Comparison of ENCODE assay signal across 11 mouse cellular contexts in the genomic region with DNA sequence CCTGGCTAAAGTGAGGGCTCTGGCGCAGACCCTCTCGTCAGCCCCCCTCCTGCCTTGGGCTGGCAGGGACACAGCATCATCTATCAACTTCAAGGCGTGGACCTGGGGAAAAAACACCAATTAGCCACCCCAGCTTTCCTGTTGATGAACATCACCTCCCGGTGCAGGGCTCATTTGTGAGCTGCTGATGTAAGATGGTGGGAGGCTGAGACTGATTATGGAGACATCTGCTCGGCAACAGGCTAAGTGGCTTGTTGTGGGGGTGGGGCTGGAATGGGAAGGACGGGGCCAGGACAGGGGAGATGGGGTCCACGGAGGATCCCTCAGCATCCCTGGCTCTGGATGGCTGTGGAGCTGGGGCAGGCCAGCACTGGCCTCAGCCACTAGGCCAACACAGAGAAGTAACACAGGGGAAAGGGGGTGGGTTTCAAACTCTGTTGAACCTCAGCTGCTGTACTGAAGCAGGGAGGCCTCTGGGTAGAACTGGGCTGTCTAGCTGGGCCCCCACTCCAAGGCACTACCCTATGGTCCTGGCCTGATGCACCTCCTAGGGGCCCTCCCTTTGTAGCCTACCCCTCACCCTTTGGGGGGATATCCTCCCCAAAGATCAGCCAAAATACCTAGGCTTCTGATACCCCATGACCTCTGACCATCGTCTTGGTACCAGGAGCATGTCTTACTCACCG. TPM values are rescaled to one million over a fixed set of nuclear protein-coding genes. Genes with fewer than 3 reads are reported as not detected.
DNase-seq lines count a peak whose midpoint lies in the region; ATAC-seq and TF ChIP-seq lines count a peak whose summit lies in the region.
"Had no signal": no experiment of that assay in that cellular context is flagged by ENCODE, and none has a peak within 500 bp of the region (broad histone marks: within the 10 kb centered on the region; RNA-seq: fewer than 3 reads in every experiment).

No protein-coding gene starts in this region.

- DNase-seq in midbrain, postnatal 0 days (ENCODE audit: low spot score): no peak
- no peak for DNase-seq in midbrain, embryonic 11.5 days (ENCODE audit: low spot score, missing footprints)
- DNase-seq in right cerebral cortex, postnatal 10 days (ENCODE audit: low spot score in 2 of 2): no peak
- no peak for DNase-seq in lung, postnatal 36 days
- DNase-seq: heart, adult 11 months; right cerebral cortex, postnatal 4 days had no signal

- H3K27me3 ChIP-seq in heart, embryonic 16.5 days (ENCODE audit: control insufficient read depth, insufficient read depth, low read length): 0 out of 2 replicates have a peak, but pooled peaks cover 2% of the 10 kb centered on the region
- peaks cover 4% of the 10 kb centered on the region for H3K27me3 ChIP-seq in heart, embryonic 12.5 days (replicated peaks)
- no peaks in the 10 kb centered on the region for H3K27me3 ChIP-seq in midbrain, postnatal 0 days (ENCODE audit: insufficient read depth, low read length)
- no peaks in the 10 kb centered on the region for H3K27me3 ChIP-seq in midbrain, embryonic 11.5 days (ENCODE audit: control insufficient read depth, insufficient read depth, low read length)
- no peaks in the 10 kb centered on the region for H3K27me3 ChIP-seq in hindbrain, embryonic 16.5 days (replicated peaks; ENCODE audit: control insufficient read depth, insufficient read depth, low read length)
- H3K27me3 ChIP-seq in stomach, embryonic 16.5 days (ENCODE audit: control insufficient read depth, insufficient read depth, low read length): no peaks in the 10 kb centered on the region

- no peaks in the 10 kb centered on the region for H3K9me3 ChIP-seq in heart, embryonic 16.5 days (replicated peaks; ENCODE audit: control insufficient read depth, low read length)
- H3K9me3 ChIP-seq in heart, embryonic 12.5 days (replicated peaks): no peaks in the 10 kb centered on the region
- no peaks in the 10 kb centered on the region for H3K9me3 ChIP-seq in midbrain, postnatal 0 days (ENCODE audit: low read length)
- no peaks in the 10 kb centered on the region for H3K9me3 ChIP-seq in midbrain, embryonic 11.5 days (ENCODE audit: control insufficient read depth, low read length)
- no peaks in the 10 kb centered on the region for H3K9me3 ChIP-seq in hindbrain, embryonic 16.5 days (ENCODE audit: control insufficient read depth, low read length)
- no peaks in the 10 kb centered on the region for H3K9me3 ChIP-seq in stomach, embryonic 16.5 days (replicated peaks; ENCODE audit: control insufficient read depth, low read length)

- peaks cover 28% of the 10 kb centered on the region for H3K36me3 ChIP-seq in heart, embryonic 16.5 days (ENCODE audit: control insufficient read depth, insufficient read depth)
- peaks cover 32% of the 10 kb centered on the region for H3K36me3 ChIP-seq in heart, embryonic 12.5 days
- peaks cover 26% of the 10 kb centered on the region for H3K36me3 ChIP-seq in midbrain, postnatal 0 days (ENCODE audit: insufficient read depth, low read length)
- peaks cover 13% of the 10 kb centered on the region for H3K36me3 ChIP-seq in midbrain, embryonic 11.5 days (ENCODE audit: control insufficient read depth, insufficient read depth, low read length)
- H3K36me3 ChIP-seq in hindbrain, embryonic 16.5 days (ENCODE audit: control insufficient read depth, insufficient read depth, low read length): peaks cover 19% of the 10 kb centered on the region
- peaks cover 20% of the 10 kb centered on the region for H3K36me3 ChIP-seq in stomach, embryonic 16.5 days (ENCODE audit: control insufficient read depth, insufficient read depth, low read length)

- 58% methylated on average over 9 of the region's 9 CpGs for WGBS in heart, embryonic 16.5 days
- WGBS in heart, embryonic 12.5 days: 50% methylated on average over 9 of the region's 9 CpGs
- WGBS in midbrain, postnatal 0 days: 61% methylated on average over 9 of the region's 9 CpGs
- 66% methylated on average over 9 of the region's 9 CpGs for WGBS in midbrain, embryonic 11.5 days
- WGBS in hindbrain, embryonic 16.5 days: 48% methylated on average over 9 of the region's 9 CpGs
- WGBS in stomach, embryonic 16.5 days: 57% methylated on average over 9 of the region's 9 CpGs

- no peak overlapping the region for H3K4me2 ChIP-seq in heart, embryonic 16.5 days (ENCODE audit: low read depth, low read length)
- no peak overlapping the region for H3K4me2 ChIP-seq in heart, embryonic 12.5 days
- no peak overlapping the region for H3K4me2 ChIP-seq in midbrain, postnatal 0 days (ENCODE audit: low read depth, low read length, poor library complexity, severe bottlenecking)
- no peak overlapping the region for H3K4me2 ChIP-seq in midbrain, embryonic 11.5 days
- no peak overlapping the region for H3K4me2 ChIP-seq in hindbrain, embryonic 16.5 days (ENCODE audit: low read length)
- H3K4me2 ChIP-seq in stomach, embryonic 16.5 days (ENCODE audit: low read depth, low read length): no peak overlapping the region

- no peak overlapping the region for H3K27ac ChIP-seq in heart, embryonic 16.5 days (ENCODE audit: low read length)
- no peak overlapping the region for H3K27ac ChIP-seq in heart, embryonic 12.5 days (ENCODE audit: poor library complexity, severe bottlenecking)
- no peak overlapping the region for H3K27ac ChIP-seq in midbrain, postnatal 0 days (ENCODE audit: low read depth, low read length)
- no peak overlapping the region for H3K27ac ChIP-seq in midbrain, embryonic 11.5 days (ENCODE audit: low read depth, low read length)
- H3K27ac ChIP-seq in hindbrain, embryonic 16.5 days (ENCODE audit: low read depth, low read length): no peak overlapping the region
- H3K27ac ChIP-seq in stomach, embryonic 16.5 days (ENCODE audit: low read length): peak overlapping the region; percentile 64; the same call in 1 of the 2 replicates

- no peak overlapping the region for H3K4me3 ChIP-seq in heart, embryonic 16.5 days (ENCODE audit: low read length)
- H3K4me3 ChIP-seq in heart, embryonic 12.5 days: no peak overlapping the region
- H3K4me3 ChIP-seq in midbrain, postnatal 0 days (ENCODE audit: low read depth, low read length): no peak overlapping the region
- H3K4me3 ChIP-seq in midbrain, embryonic 11.5 days (ENCODE audit: low read depth, low read length): no peak overlapping the region
- H3K4me3 ChIP-seq in hindbrain, embryonic 16.5 days (ENCODE audit: low read length): no peak overlapping the region
- H3K4me3 ChIP-seq in stomach, embryonic 16.5 days (replicated peaks; ENCODE audit: low read length): no peak overlapping the region

- no peak for TF ChIP-seq CTCF in midbrain, postnatal 0 days (IDR thresholded peaks at IDR 0.05)

- no peak overlapping the region for H3K9ac ChIP-seq in heart, embryonic 16.5 days (ENCODE audit: low read length)
- H3K9ac ChIP-seq in heart, embryonic 12.5 days: no peak overlapping the region
- no peak overlapping the region for H3K9ac ChIP-seq in midbrain, postnatal 0 days (replicated peaks; ENCODE audit: low read length, poor library complexity, severe bottlenecking)
- H3K9ac ChIP-seq in midbrain, embryonic 11.5 days (ENCODE audit: low read length): no peak overlapping the region
- H3K9ac ChIP-seq in hindbrain, embryonic 16.5 days (ENCODE audit: low read depth, low read length): peak overlapping the region; percentile 9; the same call in 1 of the 2 replicates
- peak overlapping the region; percentile 23; the same call in 1 of the 2 replicates for H3K9ac ChIP-seq in stomach, embryonic 16.5 days (ENCODE audit: low read length)

- H3K4me1 ChIP-seq in heart, embryonic 16.5 days (ENCODE audit: control insufficient read depth, insufficient read depth, low read length): no peaks in the 10 kb centered on the region
- H3K4me1 ChIP-seq in heart, embryonic 12.5 days (replicated peaks): peaks cover 8% of the 10 kb centered on the region; the same call in 1 of the 2 replicates
- no peaks in the 10 kb centered on the region for H3K4me1 ChIP-seq in midbrain, postnatal 0 days (ENCODE audit: insufficient read depth, low read length)
- H3K4me1 ChIP-seq in midbrain, embryonic 11.5 days (ENCODE audit: control insufficient read depth, insufficient read depth, low read length): no peaks in the 10 kb centered on the region
- H3K4me1 ChIP-seq in hindbrain, embryonic 16.5 days (ENCODE audit: control insufficient read depth, insufficient read depth, low read depth, low read length): no peaks in the 10 kb centered on the region; the same call in 1 of the 2 replicates
- peaks cover 12% of the 10 kb centered on the region for H3K4me1 ChIP-seq in stomach, embryonic 16.5 days (ENCODE audit: control insufficient read depth, insufficient read depth, low read length)

- 0 out of 2 replicates have a peak, but pooled peaks have one; percentile 29 for ATAC-seq in heart, embryonic 16.5 days (replicated peaks; ENCODE audit: extremely low read depth, insufficient read depth, low FRiP score)
- no peak for ATAC-seq in heart, embryonic 12.5 days (ENCODE audit: insufficient number of reproducible peaks, low FRiP score)
- 0 out of 2 replicates have a peak, but pooled peaks have one; percentile 24 for ATAC-seq in midbrain, postnatal 0 days (ENCODE audit: low FRiP score)
- ATAC-seq in midbrain, embryonic 11.5 days (ENCODE audit: low FRiP score): no peak
- ATAC-seq in hindbrain, embryonic 16.5 days: peak; percentile 60
- ATAC-seq in stomach, embryonic 16.5 days (ENCODE audit: insufficient read depth, low FRiP score): no peak; the same call in 1 of the 2 replicates
- ATAC-seq: CD4-positive, CD25-positive, alpha-beta regulatory T cell, adult 4 months had no signal

RNA-seq across cellular contexts. Expression of a gene that starts 8.6 kb away (rescaled TPM):
- not detected in 2 replicates for polyA plus RNA-seq in heart, embryonic 16.5 days (2015; fragmentation: Nextera tagmentation; extraction: Ambion mirVana)
- polyA plus RNA-seq in heart, embryonic 12.5 days (2016; fragmentation: Nextera tagmentation; extraction: Ambion mirVana): not detected in 2 replicates
- 3.3 and 3.9 TPM in 2 replicates for total RNA-seq in midbrain, postnatal 0 days (2014; rRNA removed)
- polyA plus RNA-seq in midbrain, postnatal 0 days (2015; fragmentation: Nextera tagmentation; extraction: Ambion mirVana): 0.25 and 0.32 TPM in 2 replicates
- polyA plus RNA-seq in midbrain, embryonic 11.5 days (2014; fragmentation: Nextera tagmentation; extraction: Ambion mirVana): not detected in 2 replicates
- 0.14 TPM in 1 of 2 replicates, not detected in the other for polyA plus RNA-seq in hindbrain, embryonic 16.5 days (2015; fragmentation: Nextera tagmentation; extraction: Ambion mirVana)
- polyA plus RNA-seq in stomach, embryonic 16.5 days (2015; fragmentation: Nextera tagmentation; extraction: Ambion mirVana): 0.26 and 0.43 TPM in 2 replicates
- polyA plus RNA-seq: CD4-positive, CD25-positive, alpha-beta regulatory T cell, adult 4 months had no signal

RNA-seq across cellular contexts. Expression of a gene that starts 12.4 kb away (rescaled TPM):
- polyA plus RNA-seq in heart, embryonic 16.5 days (2015; fragmentation: Nextera tagmentation; extraction: Ambion mirVana): 28.4 and 28.5 TPM in 2 replicates
- 29.0 and 30.0 TPM in 2 replicates for polyA plus RNA-seq in heart, embryonic 12.5 days (2016; fragmentation: Nextera tagmentation; extraction: Ambion mirVana)
- 53.5 and 57.5 TPM in 2 replicates for total RNA-seq in midbrain, postnatal 0 days (2014; rRNA removed)
- 44.5 and 45.5 TPM in 2 replicates for polyA plus RNA-seq in midbrain, postnatal 0 days (2015; fragmentation: Nextera tagmentation; extraction: Ambion mirVana)
- 52.7 and 53.5 TPM in 2 replicates for polyA plus RNA-seq in midbrain, embryonic 11.5 days (2014; fragmentation: Nextera tagmentation; extraction: Ambion mirVana)
- 50.0 and 54.0 TPM in 2 replicates for polyA plus RNA-seq in hindbrain, embryonic 16.5 days (2015; fragmentation: Nextera tagmentation; extraction: Ambion mirVana)
- 35.7 and 35.8 TPM in 2 replicates for polyA plus RNA-seq in stomach, embryonic 16.5 days (2015; fragmentation: Nextera tagmentation; extraction: Ambion mirVana)

RNA-seq across cellular contexts. Expression of a gene that starts 22.1 kb away (rescaled TPM):
- 301 and 315 TPM in 2 replicates for polyA plus RNA-seq in heart, embryonic 16.5 days (2015; fragmentation: Nextera tagmentation; extraction: Ambion mirVana)
- polyA plus RNA-seq in heart, embryonic 12.5 days (2016; fragmentation: Nextera tagmentation; extraction: Ambion mirVana): 294 and 300 TPM in 2 replicates
- 132 and 136 TPM in 2 replicates for total RNA-seq in midbrain, postnatal 0 days (2014; rRNA removed)
- 135 and 144 TPM in 2 replicates for polyA plus RNA-seq in midbrain, postnatal 0 days (2015; fragmentation: Nextera tagmentation; extraction: Ambion mirVana)
- 355 and 376 TPM in 2 replicates for polyA plus RNA-seq in midbrain, embryonic 11.5 days (2014; fragmentation: Nextera tagmentation; extraction: Ambion mirVana)
- 200 and 206 TPM in 2 replicates for polyA plus RNA-seq in hindbrain, embryonic 16.5 days (2015; fragmentation: Nextera tagmentation; extraction: Ambion mirVana)
- polyA plus RNA-seq in stomach, embryonic 16.5 days (2015; fragmentation: Nextera tagmentation; extraction: Ambion mirVana): 479 and 551 TPM in 2 replicates

RNA-seq across cellular contexts. Expression of a gene that starts 24.7 kb away (rescaled TPM):
- polyA plus RNA-seq in heart, embryonic 16.5 days (2015; fragmentation: Nextera tagmentation; extraction: Ambion mirVana): 151 and 161 TPM in 2 replicates
- polyA plus RNA-seq in heart, embryonic 12.5 days (2016; fragmentation: Nextera tagmentation; extraction: Ambion mirVana): 165 TPM in 2 replicates
- total RNA-seq in midbrain, postnatal 0 days (2014; rRNA removed): 197 and 205 TPM in 2 replicates
- polyA plus RNA-seq in midbrain, postnatal 0 days (2015; fragmentation: Nextera tagmentation; extraction: Ambion mirVana): 160 and 168 TPM in 2 replicates
- polyA plus RNA-seq in midbrain, embryonic 11.5 days (2014; fragmentation: Nextera tagmentation; extraction: Ambion mirVana): 242 and 251 TPM in 2 replicates
- polyA plus RNA-seq in hindbrain, embryonic 16.5 days (2015; fragmentation: Nextera tagmentation; extraction: Ambion mirVana): 174 and 177 TPM in 2 replicates
- polyA plus RNA-seq in stomach, embryonic 16.5 days (2015; fragmentation: Nextera tagmentation; extraction: Ambion mirVana): 208 and 211 TPM in 2 replicates

RNA-seq across cellular contexts. Expression of a gene that starts 58.4 kb away (rescaled TPM):
- 21.1 and 23.2 TPM in 2 replicates for polyA plus RNA-seq in heart, embryonic 16.5 days (2015; fragmentation: Nextera tagmentation; extraction: Ambion mirVana)
- polyA plus RNA-seq in heart, embryonic 12.5 days (2016; fragmentation: Nextera tagmentation; extraction: Ambion mirVana): 24.2 and 24.3 TPM in 2 replicates
- total RNA-seq in midbrain, postnatal 0 days (2014; rRNA removed): 33.4 and 35.5 TPM in 2 replicates
- polyA plus RNA-seq in midbrain, postnatal 0 days (2015; fragmentation: Nextera tagmentation; extraction: Ambion mirVana): 8.9 and 10.3 TPM in 2 replicates
- 5.2 and 5.4 TPM in 2 replicates for polyA plus RNA-seq in midbrain, embryonic 11.5 days (2014; fragmentation: Nextera tagmentation; extraction: Ambion mirVana)
- 11.6 and 13.9 TPM in 2 replicates for polyA plus RNA-seq in hindbrain, embryonic 16.5 days (2015; fragmentation: Nextera tagmentation; extraction: Ambion mirVana)
- 10.4 and 11.2 TPM in 2 replicates for polyA plus RNA-seq in stomach, embryonic 16.5 days (2015; fragmentation: Nextera tagmentation; extraction: Ambion mirVana)

Comparison
In these comparisons a context has a peak if more than half of its experiments do, and no peak if none do; other contexts are left out.
1. ATAC-seq: peak in heart, embryonic 16.5 days (single experiment), midbrain, postnatal 0 days (single experiment) and hindbrain, embryonic 16.5 days (single experiment); none in heart, embryonic 12.5 days (single experiment), midbrain, embryonic 11.5 days (single experiment) and stomach, embryonic 16.5 days (single experiment).
2. H3K9ac ChIP-seq: peak in hindbrain, embryonic 16.5 days (single experiment) and stomach, embryonic 16.5 days (single experiment); none in heart, embryonic 16.5 days (single experiment), heart, embryonic 12.5 days (single experiment), midbrain, postnatal 0 days (single experiment) and midbrain, embryonic 11.5 days (single experiment).